Mouse (Mus musculus) brain, embryonic 14.5 days (tissue): ENCODE results near the gene Map1b.

ENCODE experiments used
- CTCF ChIP-seq: fragments of 200-500 bp; IDR thresholded peaks from 2 replicates; pipeline ENCODE4 v1.5.1; 2012; ENCODE audit warnings: inconsistent platforms, mild to moderate bottlenecking, moderate library complexity, borderline replicate concordance; ENCODE audit not compliant: insufficient read depth, insufficient read length; ENCODE audit errors: extremely low read depth
- POLR2A ChIP-seq: fragments of 200-500 bp; IDR thresholded peaks from 2 replicates; pipeline ENCODE4 v1.6.1; 2012; ENCODE audit warnings: mild to moderate bottlenecking, inconsistent platforms, borderline replicate concordance; ENCODE audit not compliant: poor library complexity, insufficient read depth, insufficient read length, severe bottlenecking; ENCODE audit errors: extremely low read depth

GRCm38 (mm10) chr13:99560674-99561639 is 44.6 kb upstream of the Map1b start:
- TF ChIP-seq CTCF (no peak), POLR2A (no peak)
